25 mouse cellular contexts compared by ENCODE assay signal in genomic region chr12:79170421-79170820, GRCm38 (mm10). TPM values are rescaled to one million over a fixed set of nuclear protein-coding genes. Genes with fewer than 3 reads are reported as not detected.
DNase-seq lines count a peak whose midpoint lies in the region; ATAC-seq and TF ChIP-seq lines count a peak whose summit lies in the region.
"Had no signal": no experiment of that assay in that cellular context is flagged by ENCODE, and none has a peak within 500 bp of the region (broad histone marks: within the 10 kb centered on the region; RNA-seq: fewer than 3 reads in every experiment).

No protein-coding gene starts in this region.

- peaks cover 6% of the 10 kb centered on the region for H3K4me1 ChIP-seq in forebrain, postnatal 0 days (ENCODE audit: insufficient read depth)

- no peaks in the 10 kb centered on the region for H3K27me3 ChIP-seq in forebrain, postnatal 0 days (ENCODE audit: insufficient read depth, low read length)
- H3K27me3 ChIP-seq: forebrain, embryonic 12.5 days; hindbrain, embryonic 15.5 days; limb, embryonic 12.5 days; midbrain, embryonic 12.5 days had no signal

- DNase-seq in layer of hippocampus, adult 18-20 months (ENCODE audit: low spot score in 2 of 2), result peak; percentile 54 to 82
- DNase-seq in layer of hippocampus, postnatal 10 days (ENCODE audit: low spot score in 2 of 2), result no peak
- peak; percentile 34 for DNase-seq in right cerebral cortex, postnatal 25 days
- DNase-seq in right cerebral cortex, postnatal 36 days (ENCODE audit: low spot score in 2 of 2), result no peak
- DNase-seq in layer of hippocampus, adult 9-11 months, result peak; percentile 47
- no peak for DNase-seq in forebrain, postnatal 0 days
- DNase-seq: adrenal gland, adult 8-10 months; cerebellum, adult 9-10 months; gastrocnemius, postnatal 14 days; heart, adult 18-20 months; heart, postnatal 36 days; kidney, adult 11 months; kidney, postnatal 14 days; lung, postnatal 10 days; thymus, postnatal 14 days had no signal

- H3K27ac ChIP-seq in forebrain, postnatal 0 days (ENCODE audit: low read depth, low read length), result no peak overlapping the region
- H3K27ac ChIP-seq: embryonic facial prominence, embryonic 10.5 days; forebrain, embryonic 12.5 days; hindbrain, embryonic 15.5 days; left cerebral cortex, adult 2 months; limb, embryonic 12.5 days; midbrain, embryonic 12.5 days; stomach, postnatal 0 days had no signal

- H3K4me3 ChIP-seq in forebrain, postnatal 0 days (ENCODE audit: low read depth, low read length), result no peak overlapping the region
- H3K4me3 ChIP-seq: forebrain, embryonic 12.5 days; limb, embryonic 12.5 days; midbrain, embryonic 12.5 days had no signal

- H3K36me3 ChIP-seq in forebrain, postnatal 0 days (ENCODE audit: insufficient read depth), result peaks cover 18% of the 10 kb centered on the region

- WGBS in forebrain, postnatal 0 days, result 56% methylated on average over 3 of the region's 3 CpGs

- ATAC-seq in inflammation-experienced regulatory T-cells, adult 6 months, result no peak
- no peak for ATAC-seq in forebrain, postnatal 0 days

- TF ChIP-seq CTCF in forebrain, postnatal 0 days (IDR thresholded peaks at IDR 0.05; ENCODE audit: low read depth), result no peak

- H3K9me3 ChIP-seq in forebrain, postnatal 0 days (ENCODE audit: low read length), result no peaks in the 10 kb centered on the region
- H3K9me3 ChIP-seq: embryonic facial prominence, embryonic 10.5 days; forebrain, embryonic 12.5 days; hindbrain, embryonic 15.5 days; limb, embryonic 12.5 days; midbrain, embryonic 12.5 days had no signal

- H3K4me2 ChIP-seq in forebrain, postnatal 0 days (ENCODE audit: low read depth), result no peak overlapping the region
- H3K4me2 ChIP-seq: forebrain, embryonic 12.5 days had no signal

- no peak overlapping the region for H3K9ac ChIP-seq in forebrain, postnatal 0 days
- H3K9ac ChIP-seq: forebrain, embryonic 12.5 days; limb, embryonic 12.5 days; midbrain, embryonic 12.5 days had no signal

RNA-seq across cellular contexts. Expression of gene Vti1b, which starts 2.0 kb away (rescaled TPM):
- total RNA-seq in layer of hippocampus, adult 18-20 months (2021), result 100 to 1,000 TPM; 181 to 184 TPM
- total RNA-seq in layer of hippocampus, postnatal 10 days (2021), result 100 to 1,000 TPM; 137 to 139 TPM
- polyA plus RNA-seq in inflammation-experienced regulatory T-cells, adult 6 months (2017; shearing (Covaris generic)), result 10 to 100 TPM; 47.1 to 75.0 (median 63.3) TPM
- 97.6 and 129 TPM in 2 replicates for total RNA-seq in forebrain, postnatal 0 days (2014; rRNA removed)
- polyA plus RNA-seq in forebrain, postnatal 0 days (2015; fragmentation: Nextera tagmentation; extraction: Ambion mirVana), result 218 and 236 TPM in 2 replicates

RNA-seq across cellular contexts. Expression of gene Rdh11, which starts 21.7 kb away (rescaled TPM):
- 10 to 100 TPM; 19.9 to 20.5 TPM for total RNA-seq in layer of hippocampus, adult 18-20 months (2021)
- total RNA-seq in layer of hippocampus, postnatal 10 days (2021), result 10 to 100 TPM; 30.0 to 30.5 TPM
- 10 to 100 TPM; 16.9 to 22.4 (median 18.0) TPM for polyA plus RNA-seq in inflammation-experienced regulatory T-cells, adult 6 months (2017; shearing (Covaris generic))
- 48.3 and 52.2 TPM in 2 replicates for total RNA-seq in forebrain, postnatal 0 days (2014; rRNA removed)
- 35.1 and 38.4 TPM in 2 replicates for polyA plus RNA-seq in forebrain, postnatal 0 days (2015; fragmentation: Nextera tagmentation; extraction: Ambion mirVana)

RNA-seq across cellular contexts. Expression of gene Rdh12, which starts 38.3 kb away (rescaled TPM):
- 1 to 10 TPM; 3.2 to 5.0 TPM for total RNA-seq in layer of hippocampus, adult 18-20 months (2021)
- 1 to 10 TPM; 1.6 to 2.0 TPM for total RNA-seq in layer of hippocampus, postnatal 10 days (2021)
- polyA plus RNA-seq in inflammation-experienced regulatory T-cells, adult 6 months (2017; shearing (Covaris generic)), result 10 to 100 TPM; 12.7 to 13.8 (median 13.2) TPM
- 1.2 and 1.3 TPM in 2 replicates for total RNA-seq in forebrain, postnatal 0 days (2014; rRNA removed)
- polyA plus RNA-seq in forebrain, postnatal 0 days (2015; fragmentation: Nextera tagmentation; extraction: Ambion mirVana), result 0.62 and 1.1 TPM in 2 replicates
- total RNA-seq: heart, postnatal 36 days had no signal

RNA-seq across cellular contexts. Expression of gene Arg2, which starts 39.8 kb away (rescaled TPM):
- 1 to 10 TPM; 2.9 to 3.2 TPM for total RNA-seq in layer of hippocampus, adult 18-20 months (2021)
- total RNA-seq in layer of hippocampus, postnatal 10 days (2021), result 10 to 100 TPM; 10.4 to 11.4 TPM
- polyA plus RNA-seq in inflammation-experienced regulatory T-cells, adult 6 months (2017; shearing (Covaris generic)), result under 1 TPM in 1 of 3 experiments, not detected in 2; 0.26 TPM
- total RNA-seq in forebrain, postnatal 0 days (2014; rRNA removed), result 15.9 and 16.1 TPM in 2 replicates
- 19.6 and 22.7 TPM in 2 replicates for polyA plus RNA-seq in forebrain, postnatal 0 days (2015; fragmentation: Nextera tagmentation; extraction: Ambion mirVana)
- total RNA-seq: common myeloid progenitor, adult 5-6 weeks; gastrocnemius, postnatal 14 days; heart, adult 18-20 months; heart, postnatal 36 days; monocyte, adult 5-6 weeks had no signal

Comparison
In these comparisons a context has a peak if more than half of its experiments do, and no peak if none do; other contexts are left out.
1. DNase-seq: peak in layer of hippocampus, adult 18-20 months (2 of 2), right cerebral cortex, postnatal 25 days (single experiment) and layer of hippocampus, adult 9-11 months (single experiment); none in layer of hippocampus, postnatal 10 days (0 of 2), right cerebral cortex, postnatal 36 days (0 of 2) and forebrain, postnatal 0 days (single experiment).